Mouse (Mus musculus) cerebellum, adult 9-11 months (tissue): Measurements from ENCODE around the gene Otulin.

ENCODE experiments used
- DNase-seq: peaks from one replicate; pipeline ENCODE4 v3.0.0; 2022

Otulin gene

DNA sequence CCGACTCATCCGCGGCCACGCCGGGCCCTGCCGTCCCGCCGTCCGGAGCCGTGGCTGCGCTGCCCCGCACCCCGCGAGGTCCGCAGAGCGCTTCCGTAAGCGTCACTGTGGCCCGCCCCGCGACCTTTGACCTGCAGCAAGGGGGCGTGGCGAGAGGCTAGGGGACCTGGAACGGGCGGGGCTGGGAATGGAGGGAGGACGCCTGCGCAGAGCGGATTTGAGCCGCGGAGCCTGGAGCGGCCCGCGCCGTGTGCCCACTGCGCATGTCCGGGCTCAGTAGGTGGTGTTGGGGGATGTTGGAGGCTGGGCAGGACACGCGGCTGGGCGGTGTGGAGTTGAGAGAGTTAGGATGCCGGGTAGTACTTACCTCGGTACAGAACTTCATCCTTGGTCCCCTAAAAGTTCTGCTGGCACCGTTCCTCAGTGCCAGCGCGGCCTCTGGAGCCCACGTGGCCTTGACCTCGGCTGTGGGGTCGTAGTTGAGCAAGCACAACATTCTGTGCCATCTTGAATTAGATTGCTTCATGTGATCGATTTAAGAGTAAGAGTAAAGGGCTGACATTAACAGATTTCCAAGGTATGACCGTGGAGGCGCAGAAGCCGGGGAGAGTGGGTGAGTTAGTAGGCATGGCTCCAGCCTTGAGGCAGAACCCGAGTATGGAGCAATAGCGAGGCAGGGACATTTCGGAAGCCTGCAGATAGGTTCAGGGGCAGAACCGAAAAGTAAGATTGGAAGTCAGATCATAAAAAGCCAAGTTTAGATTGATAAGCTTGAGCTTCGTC is at the start of gene Otulin:
Otulin (minus strand) TSS at position 93 of the 783 bp plus-strand sequence.
- peak; percentile 98 for DNase-seq

- no peak for DNase-seq
Observed at GRCm38 (mm10) chr15:27678511-27678910, 48.0 kb upstream of the Otulin start.

- no peak for DNase-seq
Observed at GRCm38 (mm10) chr15:27677801-27678200, 47.3 kb upstream of the Otulin start.

- no peak for DNase-seq
Observed at GRCm38 (mm10) chr15:27676211-27676610, 45.7 kb upstream of the Otulin start.

DNA sequence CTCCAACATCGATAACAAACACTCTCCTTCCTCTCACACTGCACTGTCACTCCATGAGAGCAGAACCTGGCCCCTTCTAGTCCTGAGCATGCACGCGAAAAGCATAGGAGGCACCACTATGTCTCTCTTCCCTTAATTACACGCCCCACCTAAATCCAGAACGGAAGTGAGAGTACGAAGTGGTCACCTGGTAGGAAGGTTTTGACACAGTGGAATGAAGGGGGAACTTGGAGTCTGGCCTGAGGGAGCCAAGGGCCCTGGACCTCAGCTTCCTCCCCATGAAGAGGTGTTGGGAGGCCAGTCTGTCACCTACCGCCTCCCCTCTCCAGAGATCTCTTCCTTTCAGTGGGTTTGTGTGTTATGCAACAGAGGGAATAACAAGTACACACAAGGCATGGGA is 44.6 kb upstream of the Otulin start:
- DNase-seq = no peak

GRCm38 (mm10) chr15:27674041-27674440 is 43.5 kb upstream of the Otulin start:
- DNase-seq = no peak

GRCm38 (mm10) chr15:27673151-27673550 is 42.7 kb upstream of the Otulin start:
- no peak for DNase-seq

DNA sequence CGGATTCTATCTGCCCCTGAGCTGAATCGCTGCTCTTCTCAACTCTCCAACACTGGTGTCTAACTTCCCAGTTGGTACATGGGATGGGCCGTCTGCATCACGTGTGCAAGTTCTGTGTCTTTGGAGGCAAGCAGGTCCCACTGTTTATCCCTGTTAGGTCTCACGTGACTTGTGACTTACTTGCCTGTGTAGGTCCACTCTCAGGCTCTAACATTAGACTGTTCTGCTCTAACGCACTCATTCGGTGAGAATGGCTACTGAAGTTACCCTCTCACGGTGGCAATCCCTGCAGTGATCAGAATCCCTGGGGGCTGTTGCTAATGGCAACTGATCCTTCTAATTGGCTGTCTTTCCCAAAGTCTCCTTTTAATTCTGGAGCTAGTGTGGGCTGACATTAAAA is 41.8 kb upstream of the Otulin start:
- no peak for DNase-seq

GRCm38 (mm10) chr15:27671612-27672245 is 41.2 kb upstream of the Otulin start:
- DNase-seq = no peak

DNA sequence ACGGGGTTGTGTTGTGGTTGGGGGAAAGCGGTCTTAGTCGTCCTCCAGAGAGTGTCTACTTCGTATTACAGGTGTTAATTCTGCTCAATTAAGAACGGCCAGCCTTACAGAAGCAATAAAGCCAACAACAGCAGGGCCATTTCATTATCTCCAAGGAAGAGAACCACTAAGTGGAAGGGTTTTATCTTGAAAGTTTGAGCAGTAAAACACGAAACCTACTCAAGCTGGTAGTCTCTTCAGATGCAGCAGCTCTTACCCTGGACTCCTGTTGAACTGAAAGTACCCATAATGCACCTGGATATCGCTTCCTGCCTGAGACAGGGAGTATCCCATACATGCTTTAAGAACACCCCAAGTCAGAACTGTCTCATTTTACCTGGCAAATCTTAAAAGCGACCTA is 40.2 kb upstream of the Otulin start:
- DNase-seq = no peak

DNA sequence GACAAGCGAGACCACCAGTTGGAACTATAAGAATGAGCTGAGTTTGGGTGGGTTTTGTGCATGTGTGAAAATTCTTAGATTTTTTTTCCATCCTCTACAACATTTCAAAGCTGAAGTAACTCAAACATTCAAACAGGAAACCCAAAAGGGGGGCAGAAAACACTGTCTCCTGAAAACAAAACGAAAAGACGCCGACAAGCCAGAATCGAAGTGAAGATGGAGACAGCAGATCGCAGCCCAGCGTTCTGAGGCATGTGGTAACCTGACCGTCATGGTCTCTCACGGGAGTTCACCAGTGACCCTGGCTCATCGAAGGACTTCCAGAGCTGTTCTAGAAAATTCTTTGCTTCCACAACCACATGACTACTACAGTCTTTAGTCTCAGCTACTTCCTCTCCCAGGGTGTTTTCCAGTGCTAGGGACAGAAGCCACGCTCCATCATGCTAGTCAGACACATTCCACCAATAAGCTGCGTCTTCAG is 39.5 kb upstream of the Otulin start:
- DNase-seq = no peak

- no peak for DNase-seq
Observed at GRCm38 (mm10) chr15:27669276-27669675, 38.8 kb upstream of the Otulin start.

DNA sequence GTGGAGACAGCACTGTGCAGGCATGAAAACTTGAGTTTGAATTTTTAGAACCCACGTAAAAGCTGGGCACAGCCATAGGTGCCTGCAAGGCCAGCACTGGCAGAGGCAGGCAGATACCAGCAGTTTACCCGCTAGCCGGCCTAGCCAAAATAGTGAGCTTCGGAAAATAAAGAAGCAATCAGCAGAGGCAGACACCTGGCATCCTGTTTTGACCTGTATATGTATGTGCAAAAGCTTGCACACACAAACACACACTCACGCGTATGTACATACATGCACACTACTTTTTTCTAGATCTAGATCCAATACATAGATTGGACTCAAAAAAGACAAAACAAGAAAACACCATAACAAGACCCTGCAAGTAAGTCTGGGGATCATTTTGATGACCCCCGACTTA is 38.1 kb upstream of the Otulin start:
- no peak for DNase-seq

DNA sequence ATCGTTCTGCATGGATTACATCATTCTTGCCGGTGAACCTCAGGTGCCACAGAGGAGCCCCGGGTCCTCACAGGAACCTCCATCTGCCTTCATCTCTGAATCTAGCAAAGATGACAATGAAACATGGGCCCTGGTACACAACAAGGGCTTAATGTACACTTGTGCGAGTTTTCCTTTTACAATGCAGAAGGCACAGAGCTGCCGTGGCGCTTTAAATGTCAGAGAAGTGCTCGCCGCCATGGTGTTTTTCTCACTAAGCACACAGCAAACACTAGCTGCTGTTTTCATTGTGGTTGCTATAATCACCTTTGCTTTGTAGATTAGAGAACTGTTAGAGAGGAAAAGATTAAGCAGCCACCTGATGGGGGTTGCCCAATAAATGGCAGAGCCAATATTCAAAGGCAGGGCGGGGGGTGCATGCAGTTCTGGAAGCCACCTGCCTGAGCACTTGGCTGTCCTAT is 37.5 kb upstream of the Otulin start:
- no peak for DNase-seq

GRCm38 (mm10) chr15:27666911-27667539 is 36.5 kb upstream of the Otulin start:
- no peak for DNase-seq

GRCm38 (mm10) chr15:27665392-27665911 is 35.0 kb upstream of the Otulin start:
- DNase-seq = peak; percentile 83

DNA sequence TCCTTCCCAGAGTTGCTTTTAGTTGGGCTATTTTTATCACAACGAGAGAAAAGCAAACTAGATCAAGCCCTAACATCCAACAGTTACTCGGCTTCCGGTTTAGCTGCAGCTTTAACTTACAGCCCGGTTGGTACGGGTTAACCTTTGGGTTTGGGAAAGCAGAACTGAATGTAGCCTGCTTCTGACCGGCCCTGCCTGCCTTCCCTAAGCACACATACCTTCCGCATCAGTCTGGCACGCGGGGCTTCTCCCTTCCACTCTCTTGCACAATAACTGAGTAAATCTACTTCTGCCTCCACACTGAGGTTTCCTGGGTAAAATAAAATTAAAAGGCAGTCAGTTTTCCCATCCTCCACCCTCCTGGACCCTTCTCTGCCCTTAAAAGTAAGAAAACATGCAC is 33.6 kb upstream of the Otulin start:
- DNase-seq = no peak

- no peak for DNase-seq
Observed at GRCm38 (mm10) chr15:27662699-27663098, 32.2 kb upstream of the Otulin start.

- no peak for DNase-seq
Observed at GRCm38 (mm10) chr15:27661696-27662095, 31.2 kb upstream of the Otulin start.

DNA sequence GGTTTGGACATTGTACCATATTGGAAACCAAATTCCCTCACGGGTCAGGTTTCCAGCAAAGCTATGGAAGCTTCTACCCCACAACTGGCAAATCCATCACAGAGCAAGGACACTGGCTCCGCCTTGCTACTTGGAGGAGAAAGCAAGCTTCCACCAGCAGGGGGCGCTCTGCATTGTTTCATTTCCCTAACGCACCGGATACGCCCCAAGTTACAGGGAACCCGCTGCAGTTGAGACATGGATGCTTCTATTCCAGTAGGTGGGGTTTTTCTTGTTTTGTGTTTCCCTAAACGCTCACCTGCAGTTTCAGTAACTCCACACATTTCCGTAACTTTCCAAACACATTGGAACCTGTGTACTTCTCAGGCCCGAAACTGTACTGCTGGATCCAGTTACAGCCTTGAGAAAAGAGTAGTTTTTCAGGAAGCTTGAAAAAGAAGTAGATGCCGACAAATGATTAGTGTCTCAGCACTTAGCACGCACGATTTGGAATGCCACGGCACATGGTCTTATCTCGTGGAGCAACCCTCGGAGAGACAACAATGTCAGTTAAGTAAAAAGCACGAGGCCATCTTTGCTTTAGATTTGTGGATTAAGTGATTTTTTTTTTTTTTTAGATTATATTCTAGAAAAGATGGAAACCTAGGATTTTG is 29.2 kb upstream of the Otulin start:
- DNase-seq = peak; percentile 75

GRCm38 (mm10) chr15:27659143-27659542 is 28.6 kb upstream of the Otulin start:
- DNase-seq = no peak

DNA sequence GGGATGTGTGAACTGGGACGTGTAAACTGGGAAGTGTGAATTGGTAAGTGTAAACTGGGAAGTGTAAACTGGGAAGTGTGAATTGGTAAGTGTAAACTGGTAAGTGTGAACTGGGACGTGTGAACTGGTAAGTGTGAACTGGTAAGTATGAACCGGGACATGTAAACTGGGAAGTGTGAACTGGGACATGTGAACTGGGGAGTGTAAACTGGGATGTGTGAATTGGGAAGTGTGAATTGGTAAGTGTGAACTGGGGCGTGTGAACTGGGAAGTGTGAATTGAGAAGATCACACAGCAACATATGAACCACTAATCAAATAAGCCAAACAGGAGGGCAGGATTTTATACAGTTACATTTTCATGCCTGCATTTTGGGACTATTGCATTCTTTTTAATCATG is 27.9 kb upstream of the Otulin start:
- DNase-seq = no peak

DNA sequence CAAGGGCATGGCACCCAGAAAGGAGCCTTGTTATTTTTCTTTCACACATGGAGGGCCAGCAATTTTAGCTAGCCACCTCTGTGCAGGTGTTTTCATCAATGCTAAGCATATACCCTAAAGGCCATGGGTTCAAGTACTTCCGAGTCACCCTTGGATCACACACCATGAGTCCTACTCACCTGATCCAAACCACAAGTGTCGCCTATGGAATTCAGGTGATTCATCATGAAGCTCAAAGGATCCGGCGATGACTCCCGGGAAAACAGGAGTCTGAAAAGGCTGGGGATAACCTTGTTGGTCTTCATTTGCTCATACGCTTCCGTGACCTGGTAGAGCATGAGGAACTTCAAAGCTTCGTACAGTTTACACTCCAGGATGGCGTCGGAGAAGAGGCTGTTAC is 27.4 kb upstream of the Otulin start:
- DNase-seq = no peak
